Mouse (Mus musculus): Measurements from ENCODE around the gene Hadh. TPM values are rescaled to one million over a fixed set of nuclear protein-coding genes. Genes with fewer than 3 reads are reported as not detected.

Hadh gene
- total RNA-seq, 2 experiments from 2014 or later = 8.7 to 13.8 TPM

GRCm38 (mm10) chr3:131272374-131273100, 636 bp upstream of the Hadh start:
- ATAC-seq (replicated peaks; ENCODE audit: low FRiP score, poor library complexity, severe bottlenecking) = no peak

GRCm38 (mm10) chr3:131271157-131271556, 744 bp downstream of the Hadh start:
- ATAC-seq (replicated peaks; ENCODE audit: low FRiP score, poor library complexity, severe bottlenecking) = no peak; the same call in 1 of the 2 replicates

- no peak for ATAC-seq (replicated peaks; ENCODE audit: low FRiP score, poor library complexity, severe bottlenecking)
These were observed 1.5 kb downstream of the Hadh start for GRCm38 (mm10) chr3:131270381-131270780.

- ATAC-seq (replicated peaks; ENCODE audit: low FRiP score, poor library complexity, severe bottlenecking) = no peak
These were observed 5.4 kb downstream of the Hadh start for GRCm38 (mm10) chr3:131266366-131267050.

- no peak for ATAC-seq (replicated peaks; ENCODE audit: low FRiP score, poor library complexity, severe bottlenecking)
These were observed 6.4 kb downstream of the Hadh start for GRCm38 (mm10) chr3:131265516-131265915.

- ATAC-seq (replicated peaks; ENCODE audit: low FRiP score, poor library complexity, severe bottlenecking) = no peak
These were observed 8.0 kb downstream of the Hadh start for GRCm38 (mm10) chr3:131263766-131264486.

- ATAC-seq (replicated peaks; ENCODE audit: low FRiP score, poor library complexity, severe bottlenecking) = no peak
These were observed 11.5 kb downstream of the Hadh start for GRCm38 (mm10) chr3:131260418-131260817.

GRCm38 (mm10) chr3:131259392-131259965, 12.4 kb downstream of the Hadh start:
- no peak for ATAC-seq (replicated peaks; ENCODE audit: low FRiP score, poor library complexity, severe bottlenecking)

GRCm38 (mm10) chr3:131258921-131259320, 13.0 kb downstream of the Hadh start:
- ATAC-seq (replicated peaks; ENCODE audit: low FRiP score, poor library complexity, severe bottlenecking) = no peak

GRCm38 (mm10) chr3:131255399-131255981, 16.4 kb downstream of the Hadh start:
- no peak for ATAC-seq (replicated peaks; ENCODE audit: low FRiP score, poor library complexity, severe bottlenecking)

GRCm38 (mm10) chr3:131254991-131255390, 16.9 kb downstream of the Hadh start:
- no peak for ATAC-seq (replicated peaks; ENCODE audit: low FRiP score, poor library complexity, severe bottlenecking)

GRCm38 (mm10) chr3:131251601-131252000, 20.3 kb downstream of the Hadh start:
- no peak for ATAC-seq (replicated peaks; ENCODE audit: low FRiP score, poor library complexity, severe bottlenecking)

- no peak for ATAC-seq (replicated peaks; ENCODE audit: low FRiP score, poor library complexity, severe bottlenecking)
These were observed 20.9 kb downstream of the Hadh start for GRCm38 (mm10) chr3:131250978-131251377.

GRCm38 (mm10) chr3:131250283-131250682, 21.6 kb downstream of the Hadh start:
- no peak for ATAC-seq (replicated peaks; ENCODE audit: low FRiP score, poor library complexity, severe bottlenecking)

GRCm38 (mm10) chr3:131248444-131248843, 23.5 kb downstream of the Hadh start:
- ATAC-seq (replicated peaks; ENCODE audit: low FRiP score, poor library complexity, severe bottlenecking) = no peak

GRCm38 (mm10) chr3:131247851-131248250, 24.1 kb downstream of the Hadh start:
- ATAC-seq (replicated peaks; ENCODE audit: low FRiP score, poor library complexity, severe bottlenecking) = no peak

- no peak for ATAC-seq (replicated peaks; ENCODE audit: low FRiP score, poor library complexity, severe bottlenecking)
These were observed 24.5 kb downstream of the Hadh start for GRCm38 (mm10) chr3:131247447-131247846.

- ATAC-seq (replicated peaks; ENCODE audit: low FRiP score, poor library complexity, severe bottlenecking) = no peak
These were observed 25.3 kb downstream of the Hadh start for GRCm38 (mm10) chr3:131246579-131247046.

- no peak for ATAC-seq (replicated peaks; ENCODE audit: low FRiP score, poor library complexity, severe bottlenecking)
These were observed 25.9 kb downstream of the Hadh start for GRCm38 (mm10) chr3:131245766-131246578.
